Mouse (Mus musculus): Measurements from ENCODE around the gene Commd4. TPM values are rescaled to one million over a fixed set of nuclear protein-coding genes. Genes with fewer than 3 reads are reported as not detected.

Gene Commd4
- polyA plus RNA-seq, 1 experiment from 2014 or later, result 99.0 TPM

- H3K36me3 ChIP-seq (ENCODE audit: control insufficient read depth, insufficient read depth, low read length), result peaks cover 71% of the 10 kb centered on the region
- H3K4me3 ChIP-seq (ENCODE audit: low read length), result no peak overlapping the region
- H3K27me3 ChIP-seq (ENCODE audit: control insufficient read depth, insufficient read depth, low read length), result no peaks in the 10 kb centered on the region
- H3K4me2 ChIP-seq (replicated peaks; ENCODE audit: low read depth, low read length), result no peak overlapping the region
- no peaks in the 10 kb centered on the region for H3K9me3 ChIP-seq (ENCODE audit: control insufficient read depth, low read length)
- no peaks in the 10 kb centered on the region for H3K4me1 ChIP-seq (ENCODE audit: control insufficient read depth, insufficient read depth, low read length)
- no peak overlapping the region for H3K9ac ChIP-seq (ENCODE audit: low read depth, low read length)
- no peak overlapping the region for H3K27ac ChIP-seq (ENCODE audit: low read depth, low read length)
- no peak for ATAC-seq (ENCODE audit: low FRiP score, low TSS enrichment)
- 86% methylated on average over 9 of the region's 9 CpGs for WGBS
Measured at GRCm38 (mm10) chr9:57137777-57138176, 20.4 kb downstream of the Commd4 start.

- 86% methylated on average over 6 of the region's 6 CpGs for WGBS
- H3K36me3 ChIP-seq (ENCODE audit: control insufficient read depth, insufficient read depth, low read length), result peaks cover 65% of the 10 kb centered on the region
- H3K4me1 ChIP-seq (ENCODE audit: control insufficient read depth, insufficient read depth, low read length), result no peaks in the 10 kb centered on the region
- no peak overlapping the region for H3K4me3 ChIP-seq (ENCODE audit: low read length)
- no peak overlapping the region for H3K27ac ChIP-seq (ENCODE audit: low read depth, low read length)
- ATAC-seq (ENCODE audit: low FRiP score, low TSS enrichment), result no peak
- H3K4me2 ChIP-seq (replicated peaks; ENCODE audit: low read depth, low read length), result no peak overlapping the region
- no peaks in the 10 kb centered on the region for H3K27me3 ChIP-seq (ENCODE audit: control insufficient read depth, insufficient read depth, low read length)
- no peak overlapping the region for H3K9ac ChIP-seq (ENCODE audit: low read depth, low read length)
- no peaks in the 10 kb centered on the region for H3K9me3 ChIP-seq (ENCODE audit: control insufficient read depth, low read length)
Measured at GRCm38 (mm10) chr9:57137246-57137645, 20.9 kb downstream of the Commd4 start.

GRCm38 (mm10) chr9:57130577-57131433 lies 27.3 kb downstream of the Commd4 start, which contains the start of gene Man2c1:
Gene Man2c1 (plus strand): TSS chr9:57130690.
- peaks cover 42% of the 10 kb centered on the region for H3K36me3 ChIP-seq (ENCODE audit: control insufficient read depth, insufficient read depth, low read length)
- H3K27me3 ChIP-seq (ENCODE audit: control insufficient read depth, insufficient read depth, low read length), result no peaks in the 10 kb centered on the region
- H3K9me3 ChIP-seq (ENCODE audit: control insufficient read depth, low read length), result no peaks in the 10 kb centered on the region
- H3K9ac ChIP-seq (ENCODE audit: low read depth, low read length), result peak within 1 kb of the TSS; percentile 86
- peak within 1 kb of the TSS; percentile 90 for H3K4me2 ChIP-seq (replicated peaks; ENCODE audit: low read depth, low read length)
- peaks cover 7% of the 10 kb centered on the region for H3K4me1 ChIP-seq (ENCODE audit: control insufficient read depth, insufficient read depth, low read length)
- H3K27ac ChIP-seq (ENCODE audit: low read depth, low read length), result peak within 1 kb of the TSS; percentile 97
- under 1% methylated on average over 53 of the region's 58 CpGs for WGBS
- peak within 1 kb of the TSS; percentile 78 for H3K4me3 ChIP-seq (ENCODE audit: low read length)
- ATAC-seq (ENCODE audit: low FRiP score, low TSS enrichment), result peak; percentile 92

GRCm38 (mm10) chr9:57129641-57130040 lies 28.5 kb downstream of the Commd4 start:
- no peak overlapping the region for H3K9ac ChIP-seq (ENCODE audit: low read depth, low read length)
- no peak overlapping the region for H3K27ac ChIP-seq (ENCODE audit: low read depth, low read length)
- no peaks in the 10 kb centered on the region for H3K27me3 ChIP-seq (ENCODE audit: control insufficient read depth, insufficient read depth, low read length)
- H3K4me1 ChIP-seq (ENCODE audit: control insufficient read depth, insufficient read depth, low read length), result peaks cover 7% of the 10 kb centered on the region
- peak overlapping the region; percentile 90 for H3K4me2 ChIP-seq (replicated peaks; ENCODE audit: low read depth, low read length)
- H3K36me3 ChIP-seq (ENCODE audit: control insufficient read depth, insufficient read depth, low read length), result peaks cover 45% of the 10 kb centered on the region
- H3K4me3 ChIP-seq (ENCODE audit: low read length), result peak overlapping the region; percentile 78; the same call in 1 of the 2 replicates
- ATAC-seq (ENCODE audit: low FRiP score, low TSS enrichment), result no peak
- H3K9me3 ChIP-seq (ENCODE audit: control insufficient read depth, low read length), result no peaks in the 10 kb centered on the region

GRCm38 (mm10) chr9:57117261-57117755 lies 40.8 kb downstream of the Commd4 start:
- peaks cover 89% of the 10 kb centered on the region for H3K36me3 ChIP-seq (ENCODE audit: control insufficient read depth, insufficient read depth, low read length)

More at GRCm38 (mm10) chr9:57117261-57117755, 40.8 kb downstream of the Commd4 start:
- Histone ChIP-seq H3K4me1 (ENCODE audit: control insufficient read depth, insufficient read depth, low read length) (no peaks in the 10 kb centered on the region), H3K9me3 (ENCODE audit: control insufficient read depth, low read length) (no peaks in the 10 kb centered on the region), H3K9ac (ENCODE audit: low read depth, low read length) (no peak overlapping the region), H3K27me3 (ENCODE audit: control insufficient read depth, insufficient read depth, low read length) (no peaks in the 10 kb centered on the region), H3K4me3 (ENCODE audit: low read length) (no peak overlapping the region), H3K27ac (ENCODE audit: low read depth, low read length) (no peak overlapping the region), H3K4me2 (replicated peaks; ENCODE audit: low read depth, low read length) (no peak overlapping the region)
- ATAC-seq (ENCODE audit: low FRiP score, low TSS enrichment), result no peak
- WGBS, result 89% methylated on average over 13 of the region's 13 CpGs

Other genes with a start within 250 kb of the Commd4 start
- gene Snx33, start 230.0 kb downstream of the Commd4 start, polyA plus RNA-seq (2014; fragmentation: Nextera tagmentation; extraction: Ambion mirVana), result 4.1 and 8.3 TPM in 2 replicates
- 98.4 and 111 TPM in 2 replicates for gene Imp3, start 220.9 kb downstream of the Commd4 start, polyA plus RNA-seq (2014; fragmentation: Nextera tagmentation; extraction: Ambion mirVana)
- 24.3 and 27.7 TPM in 2 replicates for gene Snupn, start 207.5 kb downstream of the Commd4 start, polyA plus RNA-seq (2014; fragmentation: Nextera tagmentation; extraction: Ambion mirVana)
- 27.3 and 40.0 TPM in 2 replicates for gene Ptpn9, start 163.4 kb downstream of the Commd4 start, polyA plus RNA-seq (2014; fragmentation: Nextera tagmentation; extraction: Ambion mirVana)
- 28.9 and 53.2 TPM in 2 replicates for gene Sin3a, start 86.3 kb downstream of the Commd4 start, polyA plus RNA-seq (2014; fragmentation: Nextera tagmentation; extraction: Ambion mirVana)
- 28.5 and 38.7 TPM in 2 replicates for gene Man2c1, start 27.6 kb downstream of the Commd4 start, polyA plus RNA-seq (2014; fragmentation: Nextera tagmentation; extraction: Ambion mirVana)
- gene Neil1, start 10.0 kb downstream of the Commd4 start, polyA plus RNA-seq (2014; fragmentation: Nextera tagmentation; extraction: Ambion mirVana), result 7.0 and 7.5 TPM in 2 replicates
- not detected in 2 replicates for gene Trcg1, start 78.2 kb upstream of the Commd4 start, polyA plus RNA-seq (2014; fragmentation: Nextera tagmentation; extraction: Ambion mirVana)
- 21.5 and 27.8 TPM in 2 replicates for gene 1700017B05Rik, start 104.3 kb upstream of the Commd4 start, polyA plus RNA-seq (2014; fragmentation: Nextera tagmentation; extraction: Ambion mirVana)